Mouse (Mus musculus) testis, adult 2 months (tissue): ENCODE measurements around the gene Cd300a. TPM values are rescaled to one million over a fixed set of nuclear protein-coding genes. Genes with fewer than 3 reads are reported as not detected.

Source experiments
- H3K27ac ChIP-seq: fragments of 200-500 bp; 2 replicates; pipeline ENCODE4 v1.5.1; 2012; ENCODE audit warnings: low read depth, low read length; ENCODE audit not compliant: control insufficient read depth, insufficient read depth
- H3K27me3 ChIP-seq: fragments of 200-500 bp; 2 replicates; pipeline ENCODE4 v1.6.1; 2012; ENCODE audit warnings: mild to moderate bottlenecking, low read length, moderate library complexity; ENCODE audit not compliant: control insufficient read depth, insufficient read depth
- H3K36me3 ChIP-seq: fragments of 200-500 bp; 2 replicates; pipeline ENCODE4 v1.6.1; 2012; ENCODE audit warnings: mild to moderate bottlenecking, low read length; ENCODE audit not compliant: control insufficient read depth, insufficient read depth
- H3K4me1 ChIP-seq: fragments of 200-500 bp; 2 replicates; pipeline ENCODE4 v1.6.1; 2012; ENCODE audit warnings: low read length; ENCODE audit not compliant: control insufficient read depth, insufficient read depth
- H3K4me3 ChIP-seq: fragments of 200-500 bp; 2 replicates; pipeline ENCODE4 v1.5.1; 2012; ENCODE audit warnings: low read depth, mild to moderate bottlenecking, low read length, moderate library complexity, mixed read lengths; ENCODE audit not compliant: control insufficient read depth
- CTCF ChIP-seq: fragments of 200-500 bp; IDR thresholded peaks from 2 replicates; pipeline ENCODE4 v1.5.1; 2012; ENCODE audit warnings: low read depth, mild to moderate bottlenecking, inconsistent platforms, low read length, moderate library complexity; ENCODE audit not compliant: control insufficient read depth, insufficient read depth, insufficient replicate concordance
- POLR2A ChIP-seq: fragments of 200-500 bp; IDR thresholded peaks from 2 replicates; pipeline ENCODE4 v1.6.1; 2012; ENCODE audit warnings: low read depth, mild to moderate bottlenecking, inconsistent platforms, low read length, moderate library complexity; ENCODE audit not compliant: control insufficient read depth
- polyA plus RNA-seq: library from polyadenylated mRNA; depleted of rRNA; stranded (reverse); fragments of >200 nt; gene quantifications from 2 replicates; pipeline ENCODE4 v1.2.3, GENCODE M21; 2012

The Cd300a gene
- polyA plus RNA-seq, 1 experiment: 0.17 TPM

- Histone ChIP-seq H3K4me1 (peaks cover 4% of the 10 kb centered on the region), H3K4me3 (no peak overlapping the region), H3K27ac (no peak overlapping the region), H3K27me3 (no peaks in the 10 kb centered on the region), H3K36me3 (no peaks in the 10 kb centered on the region)
- no peak for TF ChIP-seq POLR2A
- TF ChIP-seq CTCF: no peak
These were observed 14.5 kb upstream of the Cd300a start for GRCm38 (mm10) chr11:114875301-114875801.

DNA sequence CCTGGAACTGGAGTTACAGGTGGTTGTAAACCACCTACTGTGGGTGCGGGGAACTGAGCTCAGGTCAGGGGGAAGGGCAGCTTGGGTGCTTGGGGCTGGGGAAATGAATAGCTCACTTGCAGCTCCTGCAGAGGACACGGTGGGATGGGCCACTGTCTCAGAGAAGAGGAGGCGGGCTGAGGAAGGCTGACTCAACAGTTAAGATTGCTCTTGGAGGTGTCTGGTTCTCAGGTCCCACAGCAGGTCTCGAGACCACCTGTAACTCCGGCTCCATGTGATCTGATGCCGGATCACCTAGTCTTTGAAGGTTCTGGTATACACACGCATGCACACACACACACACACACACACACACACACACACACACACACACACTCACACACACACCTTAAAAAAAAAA lies 13.7 kb upstream of the Cd300a start:
- Histone ChIP-seq H3K4me1 (peaks cover 4% of the 10 kb centered on the region), H3K36me3 (no peaks in the 10 kb centered on the region), H3K4me3 (no peak overlapping the region), H3K27me3 (no peaks in the 10 kb centered on the region), H3K27ac (no peak overlapping the region)
- no peak for TF ChIP-seq CTCF
- no peak for TF ChIP-seq POLR2A

DNA sequence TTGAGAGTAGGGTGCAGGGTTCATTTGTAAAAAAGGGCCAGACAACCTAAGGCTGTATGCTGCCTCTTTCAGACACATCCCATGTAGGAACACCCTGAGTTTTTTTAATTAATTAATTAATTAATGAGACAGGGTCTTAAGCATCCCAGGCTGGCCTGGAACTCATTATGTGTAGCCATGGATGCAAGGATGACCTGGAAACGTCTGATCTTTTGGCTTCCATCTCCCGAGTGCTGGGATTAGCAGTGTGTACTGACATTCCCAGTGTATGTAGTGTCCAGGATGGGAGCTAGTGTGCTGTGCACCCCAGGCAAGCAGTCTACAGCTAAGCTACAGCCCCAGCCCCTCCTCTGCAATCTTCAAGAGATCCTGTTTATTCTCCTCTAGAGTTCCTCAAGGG lies 13.2 kb upstream of the Cd300a start:
- Histone ChIP-seq H3K4me1 (peaks cover 4% of the 10 kb centered on the region), H3K4me3 (no peak overlapping the region), H3K27ac (no peak overlapping the region), H3K27me3 (no peaks in the 10 kb centered on the region), H3K36me3 (no peaks in the 10 kb centered on the region)
- TF ChIP-seq CTCF (no peak), POLR2A (no peak)

DNA sequence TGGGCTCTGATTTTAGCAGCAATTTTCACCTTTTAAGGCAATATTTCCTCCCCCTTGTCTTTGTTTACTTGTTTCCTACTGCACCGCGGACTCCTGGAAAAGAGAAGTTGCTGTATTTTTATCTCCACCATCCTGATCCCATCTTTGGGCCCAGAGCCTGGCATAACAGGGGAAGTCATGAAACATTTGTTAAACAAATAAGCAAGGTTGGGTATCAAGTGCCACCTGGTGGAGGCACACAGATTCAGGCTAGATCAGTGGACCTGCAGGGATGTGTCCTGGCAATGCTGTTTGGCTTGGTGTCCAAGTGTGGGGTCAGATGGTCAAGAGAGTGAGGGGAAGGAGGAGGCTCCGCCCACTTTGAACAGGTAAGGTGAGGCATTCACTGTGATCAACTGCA lies 12.7 kb upstream of the Cd300a start:
- no peak overlapping the region for H3K27ac ChIP-seq
- no peak for TF ChIP-seq POLR2A
- peak; percentile 34; the same call in 1 of the 2 replicates for TF ChIP-seq CTCF
- no peaks in the 10 kb centered on the region for H3K36me3 ChIP-seq
- H3K4me1 ChIP-seq: peaks cover 4% of the 10 kb centered on the region
- no peaks in the 10 kb centered on the region for H3K27me3 ChIP-seq
- H3K4me3 ChIP-seq: no peak overlapping the region

DNA sequence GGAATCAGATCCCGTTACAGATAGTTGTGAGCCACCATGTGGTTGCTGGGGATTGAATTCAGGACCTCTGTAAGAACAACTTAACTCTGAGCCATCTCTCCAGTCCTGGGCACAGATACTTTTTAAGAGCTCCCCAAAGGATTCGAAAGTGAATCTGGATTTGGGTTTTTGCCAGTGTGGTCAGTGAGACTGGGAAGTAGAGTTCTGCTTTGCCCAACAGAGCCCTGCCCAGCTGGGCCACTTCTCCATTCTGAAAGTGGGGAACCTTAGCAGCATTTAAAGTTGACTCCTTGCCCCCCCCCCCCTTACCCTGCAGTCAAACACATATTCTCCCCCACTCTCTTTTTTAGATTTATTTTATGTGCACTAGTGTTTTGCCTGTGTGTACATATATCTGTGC lies 10.2 kb upstream of the Cd300a start:
- Histone ChIP-seq H3K4me3 (no peak overlapping the region), H3K4me1 (no peaks in the 10 kb centered on the region), H3K27me3 (no peaks in the 10 kb centered on the region), H3K36me3 (no peaks in the 10 kb centered on the region), H3K27ac (no peak overlapping the region)
- TF ChIP-seq POLR2A (no peak), CTCF (no peak)

GRCm38 (mm10) chr11:114880185-114880584 lies 9.7 kb upstream of the Cd300a start:
- Histone ChIP-seq H3K27ac (no peak overlapping the region), H3K4me1 (no peaks in the 10 kb centered on the region), H3K4me3 (no peak overlapping the region), H3K27me3 (no peaks in the 10 kb centered on the region), H3K36me3 (no peaks in the 10 kb centered on the region)
- TF ChIP-seq POLR2A (no peak), CTCF (no peak)

GRCm38 (mm10) chr11:114880589-114880988 lies 9.3 kb upstream of the Cd300a start:
- no peak overlapping the region for H3K27ac ChIP-seq

GRCm38 (mm10) chr11:114883251-114883789 lies 6.5 kb upstream of the Cd300a start:
- TF ChIP-seq CTCF: no peak
- no peak for TF ChIP-seq POLR2A
- H3K4me1 ChIP-seq: no peaks in the 10 kb centered on the region
- no peak overlapping the region for H3K4me3 ChIP-seq
- H3K27ac ChIP-seq: no peak overlapping the region
- H3K27me3 ChIP-seq: no peaks in the 10 kb centered on the region
- no peaks in the 10 kb centered on the region for H3K36me3 ChIP-seq

More at GRCm38 (mm10) chr11:114880589-114880988, 9.3 kb upstream of the Cd300a start:
- Histone ChIP-seq H3K4me1 (no peaks in the 10 kb centered on the region), H3K4me3 (no peak overlapping the region), H3K27me3 (no peaks in the 10 kb centered on the region), H3K36me3 (no peaks in the 10 kb centered on the region)
- TF ChIP-seq POLR2A (no peak), CTCF (peak; percentile 22; the same call in 1 of the 2 replicates)
